Mouse (Mus musculus) kidney, adult 9 months (tissue): ENCODE measurements around the gene Mfrp.

Experiments used
- DNase-seq: peaks from one replicate; pipeline ENCODE4 v3.0.0; 2022

The Mfrp gene

DNA sequence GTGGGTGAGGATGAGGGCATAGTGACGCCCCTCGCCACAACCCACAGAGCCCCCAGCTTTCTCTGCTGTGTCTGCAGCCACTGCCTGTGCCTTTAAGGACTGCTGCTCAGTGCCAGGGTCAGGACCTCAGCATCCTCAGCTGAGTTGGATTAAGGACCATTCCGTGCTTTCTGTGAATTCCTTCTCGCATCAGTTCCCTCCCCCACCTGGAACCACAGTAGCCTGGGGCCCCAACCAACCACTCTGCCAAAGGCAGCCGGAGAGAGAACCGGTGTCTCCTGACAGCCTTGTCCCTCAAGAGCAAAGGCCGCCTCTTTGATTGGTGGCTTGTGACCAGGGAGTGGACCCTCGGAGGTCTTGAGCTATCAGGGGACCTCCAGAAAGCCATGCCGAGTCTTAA is at the start of gene Mfrp:
Mfrp (plus strand) TSS at position 240 of the 400 bp plus-strand sequence.
- DNase-seq = no peak

DNA sequence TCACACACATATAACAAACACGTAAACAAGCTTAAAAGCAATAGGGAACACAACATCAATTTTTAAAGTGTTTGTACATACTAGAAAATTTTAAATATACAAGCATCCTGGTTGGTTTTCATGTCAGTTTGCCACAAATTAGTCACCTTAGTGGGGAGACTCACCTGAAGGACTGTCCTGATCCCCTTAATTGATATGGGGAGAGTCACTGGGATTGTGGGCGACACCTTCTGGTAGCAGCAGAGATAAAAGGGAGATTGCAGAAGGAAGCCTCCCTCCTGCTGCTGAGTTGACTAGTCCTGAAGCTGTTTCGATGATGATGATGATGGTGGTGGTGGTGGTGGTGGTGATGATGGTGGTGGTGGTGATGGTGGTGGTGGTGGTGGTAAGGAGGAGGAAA is 48.7 kb upstream of the Mfrp start:
- no peak for DNase-seq

DNA sequence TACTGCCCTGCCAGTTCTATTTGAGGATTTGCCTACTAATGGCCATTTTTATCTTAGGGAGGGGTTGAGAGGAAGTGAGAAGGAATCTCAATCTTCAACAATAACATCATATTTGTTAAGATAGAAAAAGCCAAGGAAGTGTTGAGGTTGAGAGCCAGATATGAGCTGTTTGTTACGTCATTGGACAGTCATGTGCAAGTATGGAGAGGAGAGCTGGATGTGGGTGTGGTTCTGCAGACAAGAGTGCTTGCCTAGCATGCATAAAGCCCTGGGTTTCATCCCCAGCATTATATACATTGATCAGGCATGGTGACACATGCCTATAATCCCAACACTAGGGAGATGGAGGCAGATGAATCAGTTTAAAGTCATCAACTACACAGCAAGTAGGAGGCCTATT is 47.6 kb upstream of the Mfrp start:
- no peak for DNase-seq

DNA sequence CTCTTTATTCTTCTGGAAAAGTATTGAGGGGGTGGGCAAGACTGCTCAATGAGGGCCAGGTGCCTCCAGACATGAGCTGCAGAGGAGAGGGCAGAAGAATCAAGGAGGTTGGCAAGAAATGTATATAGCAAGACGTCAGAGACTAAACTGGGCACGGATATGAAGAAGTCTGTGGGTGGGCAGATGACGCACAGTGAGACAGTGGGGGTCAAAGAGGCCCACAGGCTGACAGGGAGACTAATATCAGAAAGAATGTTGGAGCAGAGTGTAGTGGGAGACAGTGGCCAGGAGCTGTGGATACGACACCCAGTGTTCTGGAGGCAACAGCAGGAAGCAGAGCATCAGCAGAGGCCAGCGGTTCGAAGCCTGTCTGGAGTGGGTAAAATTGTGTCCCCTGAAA is 42.9 kb upstream of the Mfrp start:
- no peak for DNase-seq

DNA sequence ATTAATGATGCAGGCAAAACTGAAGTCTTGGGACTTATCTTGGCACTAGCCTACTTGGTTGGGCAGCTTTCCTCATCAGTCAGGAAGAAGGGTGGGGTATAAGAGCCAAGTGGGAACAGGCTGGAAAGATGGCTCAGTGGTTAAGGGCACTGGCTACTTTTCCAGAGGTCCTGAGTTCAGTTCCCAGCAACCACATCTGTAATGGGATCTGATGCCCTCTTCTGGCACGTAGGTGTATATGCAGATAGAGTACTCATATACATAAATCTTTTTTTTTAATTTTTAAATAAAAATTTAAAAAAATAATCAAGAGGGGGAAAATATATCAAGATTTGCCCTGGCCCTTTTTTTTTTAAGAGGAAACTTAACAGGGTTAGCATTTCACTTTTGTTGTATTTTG is 36.4 kb upstream of the Mfrp start:
- no peak for DNase-seq

DNA sequence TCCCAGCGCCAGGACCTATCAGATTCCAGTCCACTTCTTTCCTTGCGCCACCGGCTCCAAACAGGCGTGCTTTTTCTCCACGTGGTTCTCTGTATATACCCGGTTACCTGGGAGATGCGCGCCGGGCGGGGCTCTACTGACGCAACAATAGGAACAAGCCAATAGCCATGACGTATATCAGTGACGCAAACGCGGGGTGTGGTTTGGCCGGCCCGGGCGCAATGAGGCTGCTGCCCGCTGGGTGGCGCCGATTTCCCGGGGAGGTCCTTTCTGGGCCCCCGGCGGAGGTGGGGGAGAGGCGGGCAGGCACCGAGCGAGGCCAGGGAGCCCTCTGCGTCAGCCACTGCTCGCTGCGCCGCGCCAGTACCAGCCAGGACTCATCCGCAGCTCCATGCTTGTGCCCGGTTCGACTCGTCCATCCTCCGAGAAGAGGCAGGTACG is 34.7 kb upstream of the Mfrp start, which contains the start of gene Usp2:
Usp2 (plus strand) TSS at position 237 of the 441 bp plus-strand sequence.
- DNase-seq = peak; percentile 100

DNA sequence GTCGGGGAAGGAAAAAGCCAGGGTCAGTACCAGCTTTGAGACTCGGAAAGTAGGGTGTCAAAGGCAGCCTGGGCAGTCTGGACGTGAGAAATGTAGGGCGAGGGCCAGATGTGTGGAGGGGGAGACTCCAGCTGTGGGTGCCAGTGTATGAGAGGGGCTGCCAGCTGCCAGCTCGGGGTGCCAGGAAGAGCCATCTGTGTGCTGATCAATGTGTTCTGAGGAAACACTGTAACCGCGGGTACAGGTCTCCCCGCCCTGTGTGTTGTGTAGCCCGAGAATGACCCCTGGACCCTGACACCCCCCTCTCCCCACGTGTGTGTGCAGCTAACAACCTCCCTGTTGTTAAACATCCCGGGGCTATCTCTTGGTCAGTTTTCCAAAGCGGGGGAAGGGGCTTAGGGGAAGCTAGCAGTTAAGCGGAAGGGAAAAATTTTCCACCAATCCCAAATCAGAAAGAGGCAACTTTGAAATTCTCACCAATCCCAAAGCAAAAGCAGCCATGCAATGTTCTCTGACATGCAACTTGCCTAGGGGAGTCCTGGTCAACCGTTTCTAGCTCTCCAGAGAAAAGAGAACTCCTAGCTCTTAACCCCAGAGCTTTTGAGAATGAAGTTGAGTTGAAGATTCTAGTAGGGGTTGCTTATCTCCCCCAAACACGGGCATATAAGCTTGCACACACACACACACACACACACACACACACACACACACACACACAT is 34.1 kb upstream of the Mfrp start:
- no peak for DNase-seq

DNA sequence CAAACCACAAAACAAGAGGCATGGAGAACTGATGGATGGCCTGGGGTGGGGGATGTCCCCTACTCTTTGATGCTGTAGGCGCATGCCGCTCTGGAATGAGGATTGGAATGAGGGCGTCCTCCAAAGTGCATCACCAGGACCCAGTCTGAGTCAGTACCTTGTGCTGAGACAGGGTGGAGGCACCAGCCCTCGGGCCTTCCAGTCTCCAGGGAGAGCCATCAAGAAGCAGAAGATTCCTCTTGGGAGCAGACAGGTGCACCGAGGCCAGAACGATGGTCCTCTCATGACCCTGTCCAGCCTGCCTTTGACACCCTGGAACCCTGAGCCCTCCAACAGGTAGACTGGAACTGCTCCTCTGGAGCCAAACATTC is 33.6 kb upstream of the Mfrp start:
- peak; percentile 20 for DNase-seq

DNA sequence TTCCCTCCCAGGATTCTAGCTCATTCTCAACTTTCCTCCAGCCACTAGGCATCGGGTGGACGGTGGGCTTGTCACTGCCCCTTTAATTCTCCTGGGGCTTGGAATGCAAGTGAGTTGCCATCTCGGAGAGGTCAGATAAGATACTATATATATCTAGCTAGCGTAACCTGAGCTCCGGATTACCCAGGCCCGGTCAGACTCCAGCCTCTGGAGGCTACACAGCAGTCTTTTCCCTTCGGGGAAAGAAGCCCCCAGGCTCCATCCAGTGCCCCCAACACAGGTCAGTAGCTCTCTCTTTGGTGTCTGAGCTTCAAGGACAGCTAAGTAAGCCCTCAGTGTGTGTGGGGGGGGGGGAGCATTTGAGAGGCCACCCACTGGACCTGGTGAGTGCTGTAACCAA is 32.3 kb upstream of the Mfrp start:
- no peak for DNase-seq

DNA sequence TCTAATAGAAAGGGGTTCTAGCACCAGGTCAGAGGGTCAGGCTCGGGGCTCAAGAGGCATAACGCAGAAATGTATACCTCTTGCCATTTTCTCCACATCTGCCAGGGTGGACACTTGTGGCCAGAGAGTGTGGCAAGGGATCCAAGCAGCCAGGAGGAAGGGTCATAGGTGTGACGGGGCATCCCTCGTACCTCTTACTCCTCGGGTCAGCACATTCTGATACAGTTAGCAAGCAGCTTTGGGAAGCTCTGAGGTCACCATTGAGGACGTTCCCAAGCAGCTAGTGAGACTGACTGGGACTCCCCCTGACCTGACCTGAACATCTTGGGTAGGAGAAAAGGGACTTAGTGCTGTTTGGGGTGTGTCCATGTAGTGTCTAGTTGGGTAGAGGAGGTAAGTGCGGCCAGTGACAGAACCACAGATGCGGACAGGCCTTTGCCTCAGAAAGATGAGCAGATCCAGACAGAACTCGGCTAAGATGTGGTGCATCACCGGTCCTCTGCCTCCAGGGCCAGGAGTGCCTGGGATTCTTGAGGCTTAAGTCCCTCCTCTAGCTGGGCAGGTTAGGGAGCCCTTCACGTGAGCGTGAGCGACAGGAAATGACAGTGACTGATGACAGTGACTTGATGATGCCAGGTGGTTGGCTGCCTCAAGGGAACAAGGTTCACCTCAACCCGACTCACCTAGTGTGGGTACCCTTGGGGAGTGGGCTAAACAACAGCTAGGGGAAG is 31.3 kb upstream of the Mfrp start:
- peak; percentile 6 for DNase-seq

DNA sequence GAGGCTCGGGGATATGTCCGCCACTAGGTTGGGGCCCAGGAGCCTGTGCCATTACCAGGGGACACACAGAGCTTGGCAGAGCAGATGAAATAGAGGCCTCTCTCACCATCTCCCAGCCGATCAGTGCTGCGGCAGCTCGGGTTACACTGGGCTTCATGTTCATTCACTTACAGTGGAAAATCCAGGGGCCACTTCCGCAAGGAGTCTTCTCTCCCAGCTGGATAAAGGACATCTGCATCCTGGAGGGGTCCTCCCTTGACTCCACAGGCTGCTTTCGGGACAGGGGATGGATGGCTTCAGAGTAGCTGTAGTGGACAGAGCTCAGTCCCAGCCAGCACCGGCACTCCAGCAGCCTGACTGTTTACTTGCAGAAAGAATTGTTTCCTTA is 30.7 kb upstream of the Mfrp start:
- DNase-seq = no peak

DNA sequence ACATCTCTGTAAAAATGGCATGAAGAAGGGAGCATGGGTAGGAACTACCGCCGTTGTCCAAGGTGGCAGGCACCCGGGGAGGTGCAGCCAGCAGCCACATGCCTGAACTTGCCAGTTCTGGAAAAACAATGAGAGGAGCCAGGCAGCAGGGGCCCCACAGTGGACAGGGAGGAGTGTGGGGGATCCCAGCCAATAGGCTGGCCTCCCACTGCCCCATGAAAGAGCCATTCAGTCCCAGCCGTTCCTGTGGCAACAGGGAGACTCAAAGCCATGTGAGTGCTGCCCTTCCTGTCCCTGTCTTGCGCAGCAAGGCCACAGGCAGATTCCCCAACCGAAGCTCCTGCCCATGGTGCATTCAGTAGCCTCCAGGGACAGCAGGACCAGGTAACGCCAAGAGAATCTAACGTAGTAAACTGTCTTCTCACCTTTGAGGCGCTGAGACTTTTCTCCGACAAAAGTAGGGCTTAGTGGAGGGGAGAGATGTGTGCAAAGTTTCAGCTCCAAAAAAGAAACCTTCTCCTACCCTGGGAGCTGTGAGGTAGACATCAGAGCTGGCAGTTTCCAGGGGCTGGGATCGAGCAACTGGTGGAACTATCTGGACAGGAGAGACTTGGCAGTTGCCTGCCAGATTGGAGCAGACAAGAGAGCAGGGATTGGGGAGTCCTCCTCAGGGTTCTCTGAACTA is 29.5 kb upstream of the Mfrp start:
- peak; percentile 12 for DNase-seq

DNA sequence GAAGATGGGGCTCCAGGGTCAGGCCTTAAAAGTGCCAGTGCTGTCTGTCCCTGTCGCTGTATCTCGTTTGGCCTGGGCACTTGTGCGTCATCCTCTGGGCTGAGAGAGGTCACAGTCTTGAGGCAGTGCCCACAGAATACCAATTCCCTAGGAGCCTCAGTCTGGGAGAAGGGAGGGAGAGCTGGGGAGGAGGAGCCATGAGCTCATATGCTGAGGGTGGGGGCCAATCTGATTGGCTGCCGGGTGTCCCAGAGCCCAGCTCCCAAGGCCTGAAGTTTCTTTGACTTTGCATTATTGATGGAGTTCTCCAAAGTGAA is 29.0 kb upstream of the Mfrp start:
- DNase-seq = peak; percentile 18

DNA sequence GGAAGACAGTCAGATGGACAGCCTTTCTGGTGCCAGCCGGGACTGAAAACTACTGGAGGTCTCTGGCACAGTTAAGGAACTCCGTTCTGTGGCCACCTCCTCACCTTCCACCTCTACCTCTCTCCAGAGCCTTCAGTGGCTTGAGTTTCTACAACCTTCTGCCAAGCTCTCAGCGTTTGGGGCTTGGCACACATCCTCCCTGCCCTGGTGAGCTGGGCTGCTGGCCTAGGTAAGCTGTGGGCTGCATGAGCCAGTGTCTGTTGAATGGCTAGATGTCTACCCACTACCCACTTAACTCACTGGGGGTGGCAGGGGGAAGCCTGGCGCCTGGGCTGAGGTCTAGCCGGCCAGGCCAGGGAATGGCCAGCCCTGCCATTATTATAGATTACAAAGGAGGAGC is 28.4 kb upstream of the Mfrp start:
- peak; percentile 9 for DNase-seq

DNA sequence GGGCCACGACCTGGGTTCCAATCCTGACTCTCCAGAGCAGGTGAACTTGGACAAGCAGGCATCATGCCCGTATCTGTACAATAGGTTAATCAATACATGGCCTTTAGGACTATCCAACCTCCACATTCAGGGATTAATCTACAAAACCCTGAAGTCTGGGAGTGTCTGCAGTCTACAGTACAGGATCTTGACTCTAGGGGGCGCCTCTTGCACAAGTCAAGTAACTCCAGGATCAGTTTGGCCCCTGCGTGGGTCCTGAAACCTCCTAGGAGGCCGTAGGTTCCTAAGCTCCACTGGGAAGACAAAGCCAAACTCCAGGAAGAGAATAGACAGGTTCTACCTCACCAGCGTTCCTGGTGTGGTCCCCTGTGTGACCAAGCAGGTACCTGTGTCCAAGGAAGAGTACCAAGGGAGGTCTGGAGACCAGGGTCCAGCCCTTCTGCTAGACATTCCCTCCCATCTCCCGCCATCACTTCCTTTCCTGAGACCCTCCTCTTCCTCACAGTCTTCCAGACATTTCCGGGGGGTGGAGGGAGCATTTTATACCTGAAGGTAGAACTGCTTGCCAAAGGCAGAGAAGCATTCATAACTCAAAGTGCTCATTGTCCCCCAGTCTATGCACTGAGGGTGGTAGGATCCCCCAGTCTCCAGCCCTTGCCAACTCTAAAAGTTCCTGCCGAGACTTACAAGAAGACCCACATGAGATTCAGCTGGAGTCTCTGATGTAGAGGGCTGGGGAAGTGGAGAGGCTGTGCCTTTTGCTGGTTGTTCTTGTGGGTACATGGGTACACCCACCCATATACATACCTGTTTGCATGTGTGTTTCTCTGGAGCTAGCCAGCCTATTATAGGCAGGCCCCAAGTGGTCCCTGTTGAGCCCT is 26.9 kb upstream of the Mfrp start:
- DNase-seq = peak; percentile 76

DNA sequence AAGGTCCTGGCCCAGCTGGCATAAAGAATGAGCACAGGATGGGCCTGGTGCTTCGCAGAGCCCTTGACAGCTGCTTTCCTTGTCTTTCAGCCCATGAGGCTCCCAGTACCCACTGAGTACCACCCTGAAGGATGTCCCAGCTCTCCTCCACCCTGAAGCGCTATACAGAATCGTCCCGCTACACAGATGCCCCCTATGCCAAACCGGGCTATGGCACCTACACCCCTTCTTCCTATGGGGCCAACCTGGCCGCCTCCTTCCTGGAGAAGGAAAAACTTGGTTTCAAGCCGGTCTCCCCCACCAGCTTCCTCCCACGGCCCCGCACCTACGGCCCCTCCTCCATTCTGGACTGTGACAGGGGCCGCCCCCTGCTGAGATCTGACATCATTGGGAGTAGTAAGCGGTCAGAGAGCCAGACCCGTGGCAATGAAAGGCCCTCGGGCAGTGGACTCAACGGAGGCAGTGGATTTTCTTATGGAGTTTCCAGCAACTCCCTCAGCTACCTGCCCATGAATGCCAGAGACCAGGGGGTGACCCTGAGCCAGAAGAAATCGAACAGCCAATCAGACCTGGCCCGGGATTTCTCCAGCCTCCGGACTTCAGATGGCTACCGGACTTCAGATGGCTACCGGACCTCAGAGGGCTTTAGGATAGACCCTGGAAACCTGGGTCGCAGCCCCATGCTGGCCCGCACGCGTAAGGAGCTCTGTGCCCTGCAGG is 26.1 kb upstream of the Mfrp start:
- DNase-seq = peak; percentile 55

DNA sequence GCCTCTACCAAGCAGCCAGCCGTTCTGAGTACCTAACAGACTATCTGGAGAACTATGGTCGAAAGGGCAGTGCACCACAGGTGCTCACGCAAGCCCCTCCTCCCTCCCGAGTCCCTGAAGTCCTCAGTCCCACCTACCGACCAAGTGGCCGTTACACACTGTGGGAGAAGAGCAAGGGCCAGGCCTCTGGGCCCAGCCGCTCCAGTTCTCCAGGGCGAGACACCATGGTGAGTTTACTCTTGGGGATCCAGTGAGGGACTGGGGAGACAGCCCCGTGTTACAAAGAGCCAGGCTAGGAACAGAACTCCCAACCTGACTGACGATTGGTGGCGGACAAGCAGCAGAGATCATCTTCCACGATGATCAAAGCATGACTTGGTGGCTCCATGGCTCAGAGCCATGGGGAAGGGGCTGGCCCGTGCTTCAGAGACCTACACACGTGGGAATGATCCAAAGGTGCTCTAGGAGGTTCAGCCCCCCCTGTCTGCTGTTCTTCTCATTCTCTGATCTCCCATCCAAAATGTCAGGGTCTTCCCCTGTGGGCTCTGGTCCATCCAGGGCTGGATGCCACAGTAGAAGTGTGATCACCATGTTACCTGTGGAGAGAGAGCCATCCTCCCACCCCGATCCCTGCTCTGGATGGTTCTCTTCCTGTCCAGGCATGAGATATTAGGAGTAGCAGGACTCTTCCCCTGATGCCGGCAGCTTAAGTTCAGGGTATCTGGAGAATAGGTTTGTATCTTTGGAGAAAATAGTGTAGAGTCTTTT is 25.3 kb upstream of the Mfrp start:
- DNase-seq = peak; percentile 66

DNA sequence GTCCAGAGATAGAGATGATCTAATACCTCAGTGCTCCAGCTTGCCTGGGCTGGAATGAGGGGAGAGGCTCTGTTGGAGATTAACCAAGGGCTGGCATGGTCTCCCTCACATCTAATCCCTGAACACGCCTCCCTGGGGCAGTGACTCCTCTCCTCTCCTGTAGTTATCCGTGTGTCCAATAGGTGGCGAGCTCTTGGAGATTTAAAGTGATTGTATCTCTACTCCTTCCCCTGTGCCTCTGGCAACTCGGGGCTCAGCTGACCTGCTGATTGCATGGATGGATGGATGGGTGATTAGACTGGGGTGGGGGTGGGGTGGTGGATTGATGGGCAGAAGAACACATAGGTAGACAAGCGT is 24.8 kb upstream of the Mfrp start:
- peak; percentile 95 for DNase-seq

DNA sequence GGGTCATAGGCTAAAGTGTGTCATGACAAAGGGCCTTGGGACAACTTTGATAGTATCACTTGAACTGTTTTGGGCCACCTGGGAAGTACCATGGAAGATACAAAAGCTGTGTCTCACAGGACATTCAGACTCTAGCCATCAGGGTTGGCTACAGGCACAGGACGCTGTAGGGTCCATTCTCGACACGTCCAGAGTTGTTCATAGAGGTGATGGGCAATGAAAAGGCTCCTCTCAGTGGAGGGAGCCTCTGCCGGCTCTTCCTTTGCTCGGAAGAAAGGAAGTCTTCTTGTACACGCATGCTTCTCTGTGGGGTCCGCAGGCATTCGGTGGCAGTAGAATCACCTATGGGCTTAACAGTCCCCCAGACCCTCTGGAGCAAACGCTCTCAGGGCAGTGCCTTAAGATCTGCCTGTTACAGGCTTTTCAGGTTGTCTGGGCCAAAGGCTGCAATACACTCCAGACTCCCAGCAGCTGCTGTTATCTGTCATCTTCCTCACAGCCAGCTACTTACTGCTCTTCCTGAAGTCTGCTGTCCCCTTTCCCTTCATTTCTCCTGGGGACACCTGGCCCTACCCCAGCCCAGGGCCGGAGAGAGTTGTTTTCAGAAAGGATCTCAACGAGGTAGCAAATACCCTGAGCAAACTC is 24.1 kb upstream of the Mfrp start:
- peak; percentile 26 for DNase-seq

DNA sequence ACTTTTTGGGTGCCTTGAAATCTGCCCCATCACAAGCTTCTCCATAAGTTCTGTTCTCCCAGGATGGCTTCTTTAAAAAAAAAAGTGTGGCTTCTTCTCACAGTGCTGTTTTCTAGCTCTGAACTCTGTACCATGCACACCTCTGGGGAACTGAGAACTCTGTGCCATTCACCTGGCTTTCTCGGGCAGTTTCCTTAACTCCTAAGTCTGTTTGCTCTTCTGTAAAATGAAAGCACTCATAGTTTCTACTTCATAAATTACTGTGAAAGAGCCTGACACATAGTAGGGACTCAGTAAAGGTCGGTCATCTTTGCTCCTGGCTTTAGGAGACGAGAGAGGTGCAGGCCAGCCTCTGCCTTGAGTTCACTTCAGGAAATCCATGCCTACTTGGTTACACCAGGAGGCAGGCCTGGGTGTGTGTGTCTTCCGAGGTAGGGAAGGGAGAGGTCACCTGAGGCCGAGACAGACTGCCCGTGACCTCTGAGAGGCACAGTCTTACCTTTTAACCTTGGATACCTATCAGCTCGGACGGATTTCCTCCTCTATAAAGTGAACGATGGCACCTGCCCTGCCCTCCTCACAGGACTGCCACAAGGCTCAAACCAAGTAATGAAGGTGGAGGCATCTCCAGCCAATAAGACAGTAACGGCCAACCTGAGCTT is 23.3 kb upstream of the Mfrp start:
- DNase-seq = peak; percentile 83
